Mouse (Mus musculus) MEL (cell line): ENCODE data around the gene Thap8.

Experiments
- CHD2 ChIP-seq: IDR thresholded peaks from 2 replicates; pipeline ENCODE4 v1.6.1; 2011; ENCODE audit warnings: low read length, improper control_type of control experiment
- CTCF ChIP-seq, 3 experiments: IDR thresholded peaks in 2 of 3; conservative IDR thresholded peaks in 1 of 3; 2 replicates each; pipeline ENCODE4 v1.5.1; 2011 to 2012; ENCODE audit warnings: low read length in 3 of 3, low read depth in 2 of 3, mild to moderate bottlenecking in 2 of 3, improper control_type of control experiment in 1 of 3, inconsistent platforms in 1 of 3, mixed read lengths in 1 of 3, moderate library complexity in 1 of 3; ENCODE audit not compliant: control insufficient read depth in 1 of 3, insufficient read depth in 1 of 3, poor library complexity in 1 of 3, severe bottlenecking in 1 of 3
- GATA1 ChIP-seq: IDR thresholded peaks from 2 replicates; pipeline ENCODE4 v1.6.1; 2011; ENCODE audit warnings: low read depth, low read length, improper control_type of control experiment
- POLR2A ChIP-seq, 2 experiments: IDR thresholded peaks; 2 replicates each; pipeline ENCODE4 v1.6.1; 2011 to 2012; ENCODE audit warnings: low read length in 2 of 2, mild to moderate bottlenecking in 2 of 2, control low read depth in 1 of 2, improper control_type of control experiment in 1 of 2, low read depth in 1 of 2, moderate library complexity in 1 of 2; ENCODE audit not compliant: control insufficient read depth in 1 of 2, insufficient read depth in 1 of 2, poor library complexity in 1 of 2
- POLR2AphosphoS2 ChIP-seq: IDR thresholded peaks from 2 replicates; pipeline ENCODE4 v1.6.1; 2011; ENCODE audit warnings: low read length, improper control_type of control experiment
- POLR2AphosphoS5 ChIP-seq: IDR thresholded peaks from 2 replicates; pipeline ENCODE4 v1.6.1; 2012; ENCODE audit warnings: low read depth, borderline replicate concordance, mild to moderate bottlenecking, inconsistent platforms, low read length, moderate library complexity, mixed read lengths
- ZC3H11A ChIP-seq: IDR thresholded peaks from 2 replicates; pipeline ENCODE4 v1.6.1; 2012; ENCODE audit warnings: low read depth, mild to moderate bottlenecking, inconsistent platforms, low read length, improper control_type of control experiment
- ZNF384 ChIP-seq: IDR thresholded peaks from 2 replicates; pipeline ENCODE4 v1.6.1; 2012; ENCODE audit warnings: low read depth, mild to moderate bottlenecking, inconsistent platforms, low read length, improper control_type of control experiment

DNA sequence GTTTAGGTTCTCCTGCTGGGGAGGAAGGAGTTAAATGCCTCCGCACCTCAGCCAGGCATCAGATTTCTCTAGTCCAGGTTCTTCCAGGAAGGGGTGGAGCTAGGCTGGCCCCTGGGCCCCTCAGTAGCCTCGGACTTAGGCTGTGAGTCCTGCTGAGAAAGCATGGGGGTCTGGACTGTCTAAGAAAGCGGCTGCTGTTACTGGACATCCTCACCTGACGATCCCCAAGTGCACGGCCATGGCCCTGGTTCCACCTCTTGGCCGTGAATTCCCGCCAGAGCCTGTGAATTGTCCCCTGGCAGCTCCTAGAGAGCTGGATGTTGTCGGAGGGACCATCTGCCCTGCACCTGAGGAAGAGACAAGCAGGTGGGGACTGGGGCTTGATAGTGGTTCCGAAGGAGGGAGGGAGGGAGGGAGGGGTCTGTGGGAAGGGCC is 34.8 kb downstream of the Thap8 start, which contains the start of gene Syne4:
- no peak for TF ChIP-seq POLR2A (IDR thresholded peaks at IDR 0.05; ENCODE audit: control insufficient read depth in 1 of 2, insufficient read depth in 1 of 2, low read depth in 1 of 2, low read length in 2 of 2, poor library complexity in 1 of 2)
- no peak for TF ChIP-seq CTCF (IDR thresholded peaks at IDR 0.05 in 2 of 3, conservative IDR thresholded peaks at IDR 0.05 in 1 of 3; ENCODE audit: control insufficient read depth in 1 of 3, insufficient read depth in 1 of 3, low read depth in 2 of 3, low read length in 3 of 3, poor library complexity in 1 of 3, severe bottlenecking in 1 of 3)
- TF ChIP-seq ZNF384: no peak
- TF ChIP-seq POLR2AphosphoS2: no peak
- no peak for TF ChIP-seq CHD2
- no peak for TF ChIP-seq POLR2AphosphoS5
- no peak for TF ChIP-seq GATA1
- no peak for TF ChIP-seq ZC3H11A
